Mouse (Mus musculus) midbrain, embryonic 16.5 days (tissue): Measurements from ENCODE around the gene Jak1. TPM values are rescaled to one million over a fixed set of nuclear protein-coding genes. Genes with fewer than 3 reads are reported as not detected.

Experiments used
- ATAC-seq: fragments of 200-750 bp; cut with Nextera tagmentation; 2 replicates; pipeline ENCODE4 v1.8.0; 2017; ENCODE audit warnings: moderate TSS enrichment
- H3K27ac ChIP-seq: fragments of 300-500 bp; sonication (generic); 2 replicates; pipeline ENCODE4 v1.5.1; 2014; ENCODE audit warnings: mild to moderate bottlenecking, low read length, mixed read lengths
- H3K27me3 ChIP-seq: fragments of 300-500 bp; sonication (generic); 2 replicates; pipeline ENCODE4 v1.6.1; 2014; ENCODE audit warnings: low read depth, low read length, mixed read lengths; ENCODE audit not compliant: control insufficient read depth, insufficient read depth
- H3K36me3 ChIP-seq: fragments of 300-500 bp; sonication (generic); 2 replicates; pipeline ENCODE4 v1.6.1; 2014; ENCODE audit warnings: mild to moderate bottlenecking, low read length, moderate library complexity, mixed read lengths; ENCODE audit not compliant: control insufficient read depth, insufficient read depth
- H3K4me1 ChIP-seq: fragments of 300-500 bp; sonication (generic); 2 replicates; pipeline ENCODE4 v1.6.1; 2014; ENCODE audit warnings: mild to moderate bottlenecking, low read length, mixed read lengths; ENCODE audit not compliant: control insufficient read depth, insufficient read depth
- H3K4me2 ChIP-seq: fragments of 300-500 bp; sonication (generic); 2 replicates; pipeline ENCODE4 v1.6.1; 2014; ENCODE audit warnings: mild to moderate bottlenecking, low read length, mixed read lengths
- H3K4me3 ChIP-seq: fragments of 300-500 bp; sonication (generic); 2 replicates; pipeline ENCODE4 v1.5.1; 2014; ENCODE audit warnings: low read depth, mild to moderate bottlenecking, low read length, moderate library complexity, mixed read lengths
- H3K9ac ChIP-seq: fragments of 300-500 bp; sonication (generic); 2 replicates; pipeline ENCODE4 v1.6.1; 2014; ENCODE audit warnings: low read depth, low read length, mixed read lengths
- H3K9me3 ChIP-seq: fragments of 300-500 bp; sonication (generic); replicated peaks from 2 replicates; pipeline ENCODE4 v1.6.1; 2014; ENCODE audit warnings: mild to moderate bottlenecking, low read length, mixed read lengths; ENCODE audit not compliant: control insufficient read depth, poor library complexity, severe bottlenecking
- WGBS: fragments of 180-500 bp; shearing (Covaris S2); extraction: QIAGEN DNeasy Blood & Tissue Kit; methylation state at CpG from one replicate; pipeline ENCODE4 v1.1.7; 2014; 5-methylcytosine and 5-hydroxymethylcytosine counted together
- polyA plus RNA-seq: library from polyadenylated mRNA; unstranded; fragments of >200 nt; fragmentation: Nextera tagmentation; extraction: Ambion mirVana; gene quantifications from 2 replicates; pipeline ENCODE4 v1.2.1, GENCODE M21; 2015

Gene Jak1
- polyA plus RNA-seq, 1 experiment from 2014 or later = 85.3 TPM

DNA sequence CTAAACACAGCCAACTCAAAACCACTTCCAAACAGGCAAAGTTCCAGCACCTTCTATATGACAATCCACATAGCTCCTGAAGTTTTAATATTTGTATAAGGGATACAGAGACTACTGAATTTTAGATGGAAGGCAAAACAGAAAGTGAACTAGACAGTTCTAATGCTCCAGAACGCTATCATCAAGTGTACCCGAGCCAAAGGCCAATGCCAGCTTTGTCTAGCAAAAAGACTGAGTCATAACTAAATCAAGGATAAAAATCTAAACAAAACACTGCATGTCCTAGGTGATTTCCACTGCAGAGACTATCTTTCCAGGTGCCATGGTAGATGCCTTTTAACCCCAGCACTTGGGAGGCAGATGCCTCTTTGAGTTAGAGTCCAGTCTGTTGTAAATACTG is 68.7 kb downstream of the Jak1 start:
- no peak overlapping the region for H3K27ac ChIP-seq
- no peaks in the 10 kb centered on the region for H3K36me3 ChIP-seq
- no peak overlapping the region for H3K9ac ChIP-seq
- H3K27me3 ChIP-seq = no peaks in the 10 kb centered on the region
- no peak overlapping the region for H3K4me2 ChIP-seq
- no peak overlapping the region for H3K4me3 ChIP-seq
- H3K4me1 ChIP-seq = peaks cover 4% of the 10 kb centered on the region; the same call in 1 of the 2 replicates
- no peak for ATAC-seq
- WGBS = 86% methylated on average over 2 of the region's 2 CpGs
- no peaks in the 10 kb centered on the region for H3K9me3 ChIP-seq

DNA sequence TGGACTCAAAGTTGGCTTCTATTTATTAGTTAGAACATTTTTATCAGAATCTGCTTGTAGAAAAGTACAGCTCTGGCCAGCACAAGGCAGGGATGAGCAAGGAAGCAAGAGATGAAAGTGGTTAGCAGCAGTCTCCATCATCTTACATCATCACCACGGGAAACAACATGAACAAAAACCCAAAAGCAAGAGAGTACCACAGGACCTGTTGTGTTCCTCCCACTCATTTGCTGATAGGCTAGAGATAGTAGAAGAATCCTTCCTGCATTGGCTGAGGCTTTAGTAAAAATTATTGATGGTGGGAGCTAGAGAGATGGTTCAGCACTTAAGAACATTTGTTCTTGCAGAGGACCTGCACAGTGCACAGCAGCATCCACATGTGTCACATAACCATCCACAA is 70.9 kb downstream of the Jak1 start:
- H3K27ac ChIP-seq = no peak overlapping the region
- no peak overlapping the region for H3K9ac ChIP-seq
- H3K4me1 ChIP-seq = peaks cover 4% of the 10 kb centered on the region; the same call in 1 of the 2 replicates
- no peaks in the 10 kb centered on the region for H3K27me3 ChIP-seq
- H3K4me2 ChIP-seq = no peak overlapping the region
- H3K36me3 ChIP-seq = peaks cover 8% of the 10 kb centered on the region; the same call in 1 of the 2 replicates
- WGBS = 84% methylated on average over 1 of the region's 1 CpGs
- no peak for ATAC-seq
- H3K4me3 ChIP-seq = no peak overlapping the region
- H3K9me3 ChIP-seq = no peaks in the 10 kb centered on the region

DNA sequence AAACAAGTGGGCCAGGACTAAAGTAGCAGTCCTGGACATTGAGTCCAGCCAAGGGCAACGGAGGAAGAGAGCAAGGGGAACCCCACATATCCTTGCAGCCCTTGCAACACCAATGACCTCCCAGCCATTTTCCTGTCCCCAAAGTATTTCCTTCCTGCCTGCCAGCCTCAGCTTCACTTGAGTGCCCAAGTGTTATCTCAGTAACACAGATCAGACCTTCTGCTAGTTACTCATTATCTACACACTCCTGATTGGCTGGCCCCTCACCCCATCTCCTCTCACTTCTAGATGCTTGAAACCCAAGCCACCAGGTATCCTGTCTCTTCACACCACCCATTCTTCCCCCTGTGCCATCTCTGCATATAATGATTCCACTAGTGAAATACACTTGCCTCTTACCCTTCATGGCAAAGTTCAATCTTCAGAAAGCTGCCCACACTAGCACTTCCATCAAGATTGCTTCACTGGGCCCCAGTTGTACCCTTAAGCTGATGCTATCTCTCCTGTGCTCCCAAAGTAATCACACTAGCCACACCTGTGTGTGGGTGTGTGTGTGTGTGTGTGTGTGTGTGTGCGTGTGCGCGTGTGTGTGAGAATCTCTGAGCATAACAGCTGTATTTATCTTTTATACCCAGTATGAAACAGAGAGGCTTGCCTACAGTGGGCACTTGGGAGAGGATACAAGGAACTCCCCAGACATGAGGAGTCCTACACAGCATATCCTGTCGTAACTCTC is 72.7 kb downstream of the Jak1 start:
- no peak overlapping the region for H3K4me2 ChIP-seq
- WGBS = 97% methylated on average over 5 of the region's 5 CpGs
- H3K9me3 ChIP-seq = no peaks in the 10 kb centered on the region
- H3K4me1 ChIP-seq = peaks cover 4% of the 10 kb centered on the region; the same call in 1 of the 2 replicates
- no peak for ATAC-seq
- H3K27ac ChIP-seq = no peak overlapping the region
- no peak overlapping the region for H3K9ac ChIP-seq
- H3K27me3 ChIP-seq = no peaks in the 10 kb centered on the region
- no peak overlapping the region for H3K4me3 ChIP-seq
- H3K36me3 ChIP-seq = peaks cover 8% of the 10 kb centered on the region; the same call in 1 of the 2 replicates

DNA sequence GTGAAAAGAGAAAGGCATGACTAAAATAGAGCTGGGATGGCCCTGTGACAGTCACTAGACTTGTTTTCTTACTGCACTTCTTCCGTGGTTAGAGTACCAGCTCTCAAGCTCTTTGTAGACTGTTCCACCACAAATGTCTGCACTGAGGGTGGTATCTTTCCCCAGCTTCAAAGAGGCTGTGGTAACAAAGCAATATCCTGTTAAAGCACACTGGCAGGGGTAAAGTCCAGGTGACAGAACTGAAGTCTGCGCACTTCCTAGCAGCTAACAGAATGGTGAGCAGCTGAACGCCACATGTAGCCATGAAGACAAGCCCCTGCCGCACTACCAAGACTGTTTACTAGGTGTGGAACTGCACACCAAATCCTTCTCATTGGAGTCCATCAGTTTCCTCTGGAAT is 77.7 kb downstream of the Jak1 start:
- Histone ChIP-seq H3K27me3 (no peaks in the 10 kb centered on the region), H3K4me3 (no peak overlapping the region), H3K27ac (no peak overlapping the region), H3K9ac (no peak overlapping the region), H3K4me1 (no peaks in the 10 kb centered on the region), H3K9me3 (no peaks in the 10 kb centered on the region), H3K36me3 (peaks cover 8% of the 10 kb centered on the region; the same call in 1 of the 2 replicates), H3K4me2 (no peak overlapping the region)
- no peak for ATAC-seq
- whole genome bisulfite sequencing = 83% methylated on average over 4 of the region's 4 CpGs

DNA sequence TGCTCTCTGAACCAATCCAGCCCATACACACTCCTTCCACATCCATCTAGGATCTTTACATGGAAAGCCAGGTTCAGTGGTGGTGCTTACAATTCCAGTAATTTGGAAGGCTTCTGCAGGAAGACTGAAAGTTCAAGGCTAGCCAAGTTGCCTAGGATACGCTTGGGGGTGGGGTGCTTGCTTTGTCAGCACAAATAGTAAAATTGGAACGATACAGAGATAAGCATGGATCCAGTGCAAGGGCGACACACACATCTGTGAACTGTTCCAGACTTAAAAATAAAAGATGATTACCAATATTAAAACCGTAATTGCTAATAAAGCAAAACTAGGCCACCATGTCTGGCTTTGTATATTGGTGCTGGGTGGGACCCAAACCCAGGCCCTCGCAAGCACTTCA is 78.5 kb downstream of the Jak1 start:
- ATAC-seq = no peak
- Histone ChIP-seq H3K9me3 (no peaks in the 10 kb centered on the region), H3K4me1 (no peaks in the 10 kb centered on the region), H3K36me3 (peaks cover 8% of the 10 kb centered on the region; the same call in 1 of the 2 replicates), H3K27ac (no peak overlapping the region), H3K9ac (no peak overlapping the region), H3K4me2 (no peak overlapping the region), H3K4me3 (no peak overlapping the region), H3K27me3 (no peaks in the 10 kb centered on the region)
- 92% methylated on average over 5 of the region's 5 CpGs for WGBS

DNA sequence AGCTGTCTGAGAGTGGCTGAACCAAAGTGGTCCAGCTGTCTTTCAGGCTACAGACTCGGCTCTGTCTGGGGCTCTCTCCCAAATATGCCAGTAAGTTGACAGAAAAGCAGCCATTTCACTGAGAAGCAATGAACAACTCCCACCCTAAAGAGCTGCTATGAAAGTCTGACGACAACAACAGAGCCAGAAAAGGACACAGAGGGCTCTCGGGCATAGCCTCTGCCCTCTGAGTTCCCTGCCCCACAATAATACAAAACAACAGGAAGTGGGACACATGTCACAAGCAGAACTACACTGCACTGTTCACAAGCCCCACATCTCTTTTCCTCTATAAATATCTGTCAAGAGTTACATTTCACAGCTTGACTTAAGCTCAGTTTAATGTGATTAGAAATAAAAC is 79.9 kb downstream of the Jak1 start:
- H3K27ac ChIP-seq = no peak overlapping the region
- ATAC-seq = no peak
- H3K27me3 ChIP-seq = no peaks in the 10 kb centered on the region
- no peak overlapping the region for H3K4me2 ChIP-seq
- H3K9ac ChIP-seq = no peak overlapping the region
- H3K36me3 ChIP-seq = peaks cover 2% of the 10 kb centered on the region; the same call in 1 of the 2 replicates
- no peak overlapping the region for H3K4me3 ChIP-seq
- no peaks in the 10 kb centered on the region for H3K9me3 ChIP-seq
- 73% methylated on average over 3 of the region's 3 CpGs for WGBS
- H3K4me1 ChIP-seq = no peaks in the 10 kb centered on the region

DNA sequence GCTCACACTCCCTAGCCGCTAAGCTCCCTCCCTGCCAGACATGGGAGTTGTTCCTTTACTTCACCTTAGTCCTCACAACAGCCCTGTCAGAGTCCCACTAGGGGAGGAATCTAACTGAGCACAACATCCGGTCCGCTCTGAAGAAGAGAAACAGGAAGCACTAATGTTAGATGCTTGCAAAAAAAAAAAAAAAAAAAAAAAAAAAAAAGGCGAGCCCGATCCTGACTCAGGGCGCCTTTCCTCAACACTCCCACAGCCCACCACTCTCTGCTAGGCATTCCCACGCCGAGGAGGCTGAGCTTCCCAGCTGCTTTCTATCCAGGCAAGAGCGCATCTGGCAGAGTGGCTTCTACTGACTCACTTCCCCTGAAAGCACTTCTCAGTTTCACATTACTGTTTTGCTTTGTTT is 82.5 kb downstream of the Jak1 start:
- no peak overlapping the region for H3K9ac ChIP-seq
- H3K36me3 ChIP-seq = no peaks in the 10 kb centered on the region; the same call in 1 of the 2 replicates
- no peak overlapping the region for H3K4me2 ChIP-seq
- ATAC-seq = no peak
- H3K27ac ChIP-seq = no peak overlapping the region
- no peaks in the 10 kb centered on the region for H3K27me3 ChIP-seq
- peaks cover 4% of the 10 kb centered on the region; the same call in 1 of the 2 replicates for H3K4me1 ChIP-seq
- no peak overlapping the region for H3K4me3 ChIP-seq
- WGBS = 84% methylated on average over 9 of the region's 9 CpGs
- no peaks in the 10 kb centered on the region for H3K9me3 ChIP-seq

DNA sequence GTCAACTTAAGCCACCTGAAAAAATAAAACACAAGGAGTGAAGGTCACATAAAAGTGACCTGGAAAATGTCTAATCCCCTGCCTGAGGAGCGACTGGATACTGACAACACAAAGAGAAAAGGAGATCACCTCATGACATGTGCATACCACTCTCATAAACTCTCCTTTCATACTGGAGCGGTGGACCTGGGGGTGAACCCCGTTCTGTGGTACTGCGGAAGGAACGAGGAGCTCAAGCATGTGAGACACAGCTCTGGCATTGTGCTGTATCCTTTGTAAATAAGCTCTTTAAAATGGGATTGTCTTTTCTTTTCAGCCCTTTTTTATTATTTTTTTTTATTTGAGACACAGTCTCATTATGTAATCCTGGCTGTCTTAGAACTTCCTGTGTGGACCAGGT is 84.4 kb downstream of the Jak1 start:
- Histone ChIP-seq H3K27ac (no peak overlapping the region), H3K36me3 (no peaks in the 10 kb centered on the region; the same call in 1 of the 2 replicates), H3K4me1 (peaks cover 4% of the 10 kb centered on the region; the same call in 1 of the 2 replicates), H3K9me3 (no peaks in the 10 kb centered on the region), H3K4me3 (no peak overlapping the region), H3K27me3 (no peaks in the 10 kb centered on the region), H3K4me2 (no peak overlapping the region), H3K9ac (no peak overlapping the region)
- WGBS = 45% methylated on average over 5 of the region's 5 CpGs
- no peak for ATAC-seq

DNA sequence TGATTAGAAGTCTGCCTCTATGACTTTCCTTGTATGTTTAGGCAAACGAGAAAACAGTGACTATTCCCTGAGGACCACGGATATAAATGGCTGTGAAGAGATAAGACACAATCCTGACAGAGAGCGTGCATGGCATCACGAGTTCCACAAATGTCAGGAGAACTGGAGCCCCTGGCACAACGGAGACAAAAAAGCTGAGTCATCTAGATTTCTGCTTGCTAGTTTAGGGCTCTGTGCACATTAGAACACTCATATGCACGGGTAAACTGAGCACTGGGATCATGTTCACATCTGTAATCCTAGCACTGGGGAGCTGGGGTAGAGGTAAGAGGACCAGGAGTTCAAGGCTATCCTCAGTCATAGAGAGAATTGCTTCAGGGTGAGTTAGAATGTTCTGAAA is 85.2 kb downstream of the Jak1 start:
- 50% methylated on average over 6 of the region's 6 CpGs for WGBS
- no peaks in the 10 kb centered on the region for H3K27me3 ChIP-seq
- peak; percentile 21; the same call in 1 of the 2 replicates for ATAC-seq

More for the DNA sequence above, 85.2 kb downstream of the Jak1 start:
- Histone ChIP-seq H3K27ac (no peak overlapping the region), H3K4me3 (no peak overlapping the region), H3K9ac (no peak overlapping the region), H3K36me3 (no peaks in the 10 kb centered on the region; the same call in 1 of the 2 replicates), H3K9me3 (no peaks in the 10 kb centered on the region), H3K4me2 (no peak overlapping the region), H3K4me1 (peaks cover 4% of the 10 kb centered on the region; the same call in 1 of the 2 replicates)
